Mouse (Mus musculus) thymus, adult 18-20 months (tissue): Measurements from ENCODE around the gene Cplx2.

Experiments
- DNase-seq, 2 experiments: peaks; one replicate each; pipeline ENCODE4 v3.0.0; 2022; ENCODE audit warnings: mixed read lengths in 2 of 2

The Cplx2 gene

DNA sequence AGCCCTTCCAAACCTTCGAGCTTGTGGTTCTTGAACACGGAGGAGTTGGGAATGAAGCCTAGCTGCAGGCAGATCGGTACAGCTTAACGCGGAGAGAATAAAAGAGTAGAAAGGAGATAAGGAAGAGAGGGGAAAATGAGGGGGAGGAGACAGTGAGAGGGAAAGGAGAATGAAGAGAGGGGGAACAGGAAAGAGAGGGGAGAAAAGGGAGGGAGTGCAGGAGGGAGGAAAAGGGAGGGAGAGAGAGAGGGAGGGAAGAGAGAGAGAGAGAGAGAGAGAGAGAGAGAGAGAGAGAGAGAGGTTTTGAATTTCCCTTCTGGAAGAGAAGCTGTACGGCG lies at the start of gene Cplx2:
Gene Cplx2 (plus strand): TSS at position 301 of the 338 bp plus-strand sequence.
- no peak for DNase-seq

DNA sequence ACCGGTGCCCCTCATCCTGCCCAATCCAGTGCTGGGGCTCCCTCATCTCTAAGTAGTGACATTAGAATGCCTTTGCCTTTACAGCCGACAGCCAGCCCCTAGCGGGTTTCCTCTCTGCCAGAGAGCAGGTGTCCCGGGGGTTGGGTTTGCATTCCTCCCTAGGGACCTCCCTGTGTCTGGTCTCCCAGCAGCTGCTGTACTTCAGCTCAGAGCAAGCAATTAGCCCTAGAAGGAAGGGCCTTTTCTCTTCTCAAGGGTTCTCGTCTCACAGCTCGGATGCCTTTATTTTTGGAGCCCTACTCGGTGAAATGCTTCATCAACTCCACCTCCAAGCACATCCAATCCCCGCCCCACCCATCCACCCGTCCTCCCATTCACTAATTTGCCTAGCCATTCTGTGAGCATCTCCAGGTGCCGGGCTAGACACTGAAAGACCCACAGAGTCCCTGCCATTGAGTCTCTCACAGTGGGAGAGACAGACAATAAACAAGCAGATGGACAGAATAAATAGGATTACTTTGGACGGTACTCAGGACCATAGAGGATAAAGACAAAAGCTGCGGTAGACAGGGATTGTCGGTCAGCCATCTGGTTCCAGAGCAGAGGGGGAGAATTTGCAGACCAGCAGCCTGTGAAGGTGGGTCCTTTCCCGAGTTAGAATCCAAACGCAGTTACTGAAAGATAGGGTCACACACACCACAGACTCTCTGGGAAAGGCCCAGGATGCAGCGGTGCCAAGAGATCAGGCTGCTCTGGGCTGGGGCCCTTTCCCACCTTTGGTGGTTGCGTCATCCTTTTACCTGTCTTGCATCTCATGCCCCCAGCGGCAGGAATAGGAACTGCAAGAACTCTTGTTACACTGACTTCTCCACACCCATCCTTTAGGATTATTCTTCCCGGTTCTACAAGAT lies 48.5 kb upstream of the Cplx2 start:
- peak in 1 of 2 experiments; percentile 14 for DNase-seq

DNA sequence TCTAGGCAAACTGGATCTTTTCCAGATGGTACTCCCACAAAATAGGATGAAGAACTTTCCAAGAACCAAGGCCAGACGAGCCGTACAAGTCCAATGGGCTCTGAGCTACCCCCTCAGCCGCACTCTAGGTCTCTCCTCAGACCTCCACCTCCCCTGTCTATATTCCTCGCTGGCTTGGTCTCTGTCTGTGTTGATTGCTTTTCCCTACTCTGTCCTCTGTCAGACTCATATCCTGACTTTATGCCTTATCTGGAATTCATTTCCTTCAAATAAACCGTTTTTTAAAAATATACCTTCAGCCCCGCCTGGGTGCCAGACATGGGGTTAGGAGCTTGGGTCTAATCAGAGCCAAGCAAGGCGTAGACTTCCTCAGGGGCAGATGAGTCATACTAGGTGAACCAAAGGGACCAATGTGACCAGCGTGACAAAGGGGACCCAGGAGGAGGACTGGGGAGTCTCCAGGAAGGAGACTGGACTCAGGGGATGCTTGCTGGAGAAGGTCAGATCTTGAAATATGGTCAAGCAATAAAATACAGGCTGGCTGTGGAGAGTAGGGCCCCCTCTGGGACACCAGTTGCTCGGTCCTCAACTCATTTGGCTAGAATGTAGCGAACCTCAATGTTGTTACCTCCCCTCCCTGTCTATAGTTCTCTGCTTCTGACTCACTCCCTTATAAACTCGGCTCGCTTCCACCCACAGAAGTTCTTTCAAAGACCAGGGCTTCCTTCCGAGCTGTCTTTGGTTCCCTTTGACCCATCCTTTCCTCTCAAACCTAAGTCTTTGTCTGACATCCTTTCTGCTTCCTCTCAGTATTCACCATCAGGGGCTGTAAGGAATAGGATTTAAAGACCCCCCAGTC lies 47.6 kb upstream of the Cplx2 start:
- no peak for DNase-seq

DNA sequence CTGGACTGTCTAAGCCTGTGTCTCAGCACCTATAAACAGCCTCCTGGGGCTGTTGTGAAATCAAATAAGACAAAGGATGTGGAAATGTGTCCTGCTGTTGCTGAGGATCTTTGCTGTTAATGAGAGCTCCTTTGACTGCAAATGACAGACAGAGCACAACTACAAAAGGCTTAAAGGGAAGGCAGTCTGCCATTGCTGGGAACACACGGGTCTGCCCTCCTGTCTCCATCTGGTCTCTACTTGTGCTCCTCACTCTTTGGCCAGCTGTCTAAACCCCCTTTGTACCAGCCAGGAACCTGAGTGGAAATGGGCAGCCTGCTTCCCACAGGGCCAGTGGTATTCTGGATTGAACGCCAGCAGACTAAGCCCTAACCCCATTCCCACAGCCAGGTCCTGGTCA lies 47.0 kb upstream of the Cplx2 start:
- no peak for DNase-seq

DNA sequence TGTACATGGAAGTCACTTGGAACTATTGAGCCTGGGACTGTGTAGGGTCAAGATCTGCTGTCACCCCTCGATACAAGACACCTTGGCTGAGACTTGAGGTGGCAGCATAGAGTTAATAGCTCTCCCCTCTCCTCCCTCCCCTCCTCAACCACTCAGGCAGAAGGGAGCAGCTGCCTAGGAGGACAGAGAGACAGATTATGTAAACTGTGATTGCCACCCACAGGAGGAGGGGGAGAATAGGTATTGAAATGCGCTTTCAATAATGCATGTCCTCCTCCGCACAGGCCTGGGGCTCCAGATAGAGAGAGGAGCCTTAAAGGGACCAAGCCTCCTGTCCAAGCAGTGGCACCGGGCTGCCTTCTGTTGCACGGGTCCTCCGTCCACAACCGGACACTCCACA lies 45.3 kb upstream of the Cplx2 start:
- DNase-seq, result no peak

DNA sequence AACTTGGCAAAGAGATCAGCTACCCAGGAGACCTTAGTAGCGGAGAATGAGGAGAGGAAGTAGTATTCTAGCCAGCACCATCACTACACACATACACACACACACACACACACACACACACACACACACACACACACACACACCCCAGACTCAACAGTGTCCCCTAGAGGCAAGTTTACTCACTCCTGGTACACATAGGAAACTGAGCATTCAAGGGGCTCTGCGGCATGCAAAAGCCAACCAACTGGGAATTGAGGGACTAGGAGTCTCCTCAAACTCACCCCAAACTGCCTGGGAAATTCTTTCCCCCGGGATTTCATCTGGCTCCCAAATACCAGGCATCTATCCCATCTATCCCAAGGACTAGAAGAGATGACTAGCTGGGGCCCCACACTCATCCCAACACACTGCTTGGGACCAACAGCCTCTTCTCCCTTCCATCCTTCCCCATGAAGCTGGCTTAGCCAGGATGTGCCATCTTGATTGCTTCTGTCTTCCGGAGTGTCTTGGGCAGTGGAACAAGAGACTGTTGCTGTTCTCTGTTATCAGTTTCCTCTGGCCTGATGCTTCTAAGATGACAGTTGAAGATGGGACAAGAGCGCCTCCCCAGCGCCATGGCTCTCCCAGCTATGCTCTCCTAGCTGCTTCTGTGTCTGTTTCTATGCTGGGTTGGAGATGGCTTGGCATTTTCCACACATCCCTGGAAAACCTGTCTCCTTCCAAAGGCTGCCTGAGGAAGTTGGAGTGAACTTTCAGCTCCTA lies 44.3 kb upstream of the Cplx2 start:
- DNase-seq, result no peak

DNA sequence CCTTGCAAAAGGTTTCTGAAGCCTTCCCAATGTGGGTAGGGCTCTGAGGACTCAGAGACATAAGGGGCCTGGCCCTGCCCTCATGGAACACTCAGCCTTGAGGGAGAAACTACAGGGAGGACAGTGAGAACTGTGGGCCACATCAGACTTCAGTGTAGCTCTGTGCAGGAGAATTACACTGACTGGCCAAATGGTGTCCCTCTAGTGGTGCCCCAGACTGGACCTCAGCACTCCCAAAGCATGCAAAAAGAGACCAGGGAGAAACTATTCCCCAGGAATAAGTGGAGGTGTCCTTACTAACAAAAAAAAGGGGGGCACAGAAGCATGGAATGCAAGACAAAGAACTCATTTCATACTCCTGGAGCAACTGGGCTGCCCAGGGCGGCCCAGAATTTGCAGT lies 43.1 kb upstream of the Cplx2 start:
- no peak for DNase-seq

DNA sequence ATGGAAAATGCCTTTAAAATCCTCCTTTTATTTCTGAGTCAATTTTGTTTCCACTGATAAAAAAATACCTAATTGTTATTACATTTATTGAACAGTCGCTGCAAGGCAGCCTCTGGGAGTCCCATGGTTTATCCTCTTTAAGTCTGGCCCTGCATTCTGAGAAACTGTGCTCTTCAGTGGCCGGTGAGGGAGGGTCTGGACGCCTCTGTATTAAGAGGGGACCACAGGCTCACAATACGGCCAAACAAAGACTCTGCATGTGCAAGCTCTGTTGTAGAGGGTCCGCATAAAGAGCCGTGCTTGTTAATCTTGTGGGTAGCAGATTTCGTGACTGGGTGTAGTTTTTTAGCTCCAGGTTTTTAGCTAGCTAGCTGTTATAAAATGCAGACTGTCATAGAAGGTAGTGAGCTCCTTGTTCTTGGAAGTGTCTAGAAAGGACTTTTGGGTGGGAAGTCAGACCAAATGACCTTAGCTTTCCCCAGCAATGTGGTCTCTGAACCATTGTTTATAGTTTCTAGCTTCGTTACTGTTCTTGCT lies 42.1 kb upstream of the Cplx2 start:
- no peak for DNase-seq

DNA sequence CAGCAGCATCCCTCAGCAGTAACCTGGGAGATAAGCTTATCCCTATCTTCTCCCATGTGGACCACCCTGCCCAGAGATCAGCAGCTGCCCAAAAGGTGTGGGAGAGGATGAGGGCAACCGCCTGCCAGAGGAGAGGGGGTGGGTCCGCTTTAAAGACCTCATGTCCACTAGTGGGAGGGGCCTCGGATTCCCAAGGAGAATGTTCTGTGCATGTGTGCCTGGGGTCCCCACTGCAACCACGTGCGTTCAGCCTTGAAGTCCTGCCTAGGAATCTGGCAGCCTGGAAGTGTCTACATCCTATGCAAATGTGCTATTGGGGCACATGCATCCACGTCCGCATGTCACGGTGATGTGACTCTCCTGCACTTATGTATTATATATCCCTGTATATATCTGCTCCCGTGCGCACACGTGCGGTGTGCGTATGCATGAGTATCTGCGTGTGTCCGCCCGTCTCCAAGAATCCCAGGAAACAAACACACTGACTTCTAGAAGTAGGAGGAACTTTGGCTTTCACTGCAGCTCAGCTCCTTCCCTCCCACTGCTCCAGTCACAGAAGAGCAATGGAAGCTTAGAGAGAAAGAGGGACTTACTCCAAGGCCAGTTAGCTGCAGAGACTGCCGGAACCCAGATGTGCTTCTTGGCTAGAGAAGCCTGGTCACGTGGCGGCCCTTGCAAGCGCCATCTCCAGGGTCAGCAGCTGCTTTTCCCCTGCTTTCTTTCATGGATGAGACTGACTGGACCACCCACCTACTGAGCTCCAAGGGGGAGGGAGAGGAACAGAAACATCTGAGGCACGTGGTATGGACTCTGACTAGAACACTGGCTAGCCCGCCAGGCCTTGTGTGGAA lies 39.1 kb upstream of the Cplx2 start:
- DNase-seq, result no peak

DNA sequence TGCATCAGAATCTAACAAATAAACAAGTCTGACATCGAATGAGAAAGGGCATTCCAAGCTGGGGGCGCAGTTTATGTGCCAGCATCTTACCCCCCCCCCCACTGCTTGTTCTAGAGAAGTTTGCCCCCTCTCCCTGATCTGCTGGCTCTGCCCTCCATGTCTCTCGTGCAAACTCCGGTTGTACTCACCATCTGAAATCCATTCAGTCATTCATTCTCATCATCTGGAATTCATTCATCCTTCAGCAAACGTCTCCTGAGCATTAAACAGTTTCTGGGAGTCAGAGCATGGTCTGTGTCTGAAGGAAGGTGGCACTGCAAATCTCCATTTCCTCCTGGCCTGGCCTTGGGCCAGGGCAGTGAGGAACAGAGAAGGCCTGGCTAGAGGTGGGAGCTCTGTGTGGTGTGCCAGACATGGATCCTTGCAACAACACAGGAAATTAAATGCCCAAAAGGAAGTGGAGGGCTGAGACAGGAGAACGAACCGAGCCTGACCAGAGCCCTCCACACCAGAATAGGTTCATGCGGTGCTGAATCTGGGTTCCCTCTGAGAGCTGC lies 38.1 kb upstream of the Cplx2 start:
- no peak for DNase-seq

DNA sequence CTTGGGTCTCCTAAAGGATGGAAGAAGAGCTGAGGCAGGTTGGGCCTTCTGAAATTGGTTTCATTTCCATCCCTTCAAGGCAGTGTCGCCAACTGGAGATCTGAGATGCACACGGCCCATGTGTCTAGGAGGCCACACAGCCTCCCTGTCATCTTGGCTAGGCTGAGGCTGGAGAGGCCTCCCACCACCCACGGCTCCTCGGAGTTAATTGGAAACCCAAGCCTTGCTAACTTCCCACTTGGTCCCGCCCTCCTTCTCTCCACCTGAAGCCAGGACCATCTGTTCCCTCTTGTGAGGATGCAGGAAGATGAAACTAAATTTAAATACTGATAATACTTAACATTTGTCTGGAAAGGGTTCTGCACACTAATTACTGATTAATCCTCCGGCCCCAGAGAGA lies 34.1 kb upstream of the Cplx2 start:
- no peak for DNase-seq

DNA sequence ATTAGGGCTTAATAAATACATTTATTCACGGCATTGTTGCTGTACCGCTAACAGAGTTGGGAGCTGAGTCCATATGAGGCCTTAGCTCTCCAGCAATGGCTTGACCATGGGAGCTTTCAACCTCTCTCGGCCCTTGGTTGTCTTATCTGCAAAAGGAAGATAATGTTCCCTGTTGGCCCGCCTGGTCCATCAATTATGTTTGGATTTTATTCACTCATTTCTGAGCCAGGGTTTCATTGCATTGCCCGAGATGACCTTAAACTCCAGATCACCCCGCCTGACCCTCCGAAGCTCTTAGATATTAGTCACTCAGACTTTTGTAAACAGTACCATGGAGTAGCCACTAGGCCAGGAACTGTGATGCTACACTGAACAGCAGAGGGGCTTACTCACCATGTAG lies 33.6 kb upstream of the Cplx2 start:
- no peak for DNase-seq

DNA sequence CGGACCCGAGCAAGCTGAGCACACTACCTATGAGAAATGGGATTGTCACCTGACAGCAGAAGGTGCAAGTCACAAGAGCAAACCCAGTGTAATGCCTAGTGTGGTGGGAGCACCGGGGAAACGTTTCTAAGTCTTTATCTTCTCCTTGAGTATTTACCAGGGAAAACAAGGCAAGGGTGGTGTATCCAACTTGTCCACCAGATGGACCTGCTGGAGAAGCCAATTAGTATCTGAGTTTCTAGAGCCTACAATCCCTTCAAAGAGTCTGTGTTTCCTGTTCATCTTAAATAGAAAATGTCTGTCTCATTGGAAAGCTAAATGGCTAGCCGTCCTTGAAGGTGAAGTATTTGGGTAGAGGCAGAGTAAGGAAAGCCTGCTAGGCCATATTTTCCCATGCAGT lies 32.3 kb upstream of the Cplx2 start:
- DNase-seq, result no peak

DNA sequence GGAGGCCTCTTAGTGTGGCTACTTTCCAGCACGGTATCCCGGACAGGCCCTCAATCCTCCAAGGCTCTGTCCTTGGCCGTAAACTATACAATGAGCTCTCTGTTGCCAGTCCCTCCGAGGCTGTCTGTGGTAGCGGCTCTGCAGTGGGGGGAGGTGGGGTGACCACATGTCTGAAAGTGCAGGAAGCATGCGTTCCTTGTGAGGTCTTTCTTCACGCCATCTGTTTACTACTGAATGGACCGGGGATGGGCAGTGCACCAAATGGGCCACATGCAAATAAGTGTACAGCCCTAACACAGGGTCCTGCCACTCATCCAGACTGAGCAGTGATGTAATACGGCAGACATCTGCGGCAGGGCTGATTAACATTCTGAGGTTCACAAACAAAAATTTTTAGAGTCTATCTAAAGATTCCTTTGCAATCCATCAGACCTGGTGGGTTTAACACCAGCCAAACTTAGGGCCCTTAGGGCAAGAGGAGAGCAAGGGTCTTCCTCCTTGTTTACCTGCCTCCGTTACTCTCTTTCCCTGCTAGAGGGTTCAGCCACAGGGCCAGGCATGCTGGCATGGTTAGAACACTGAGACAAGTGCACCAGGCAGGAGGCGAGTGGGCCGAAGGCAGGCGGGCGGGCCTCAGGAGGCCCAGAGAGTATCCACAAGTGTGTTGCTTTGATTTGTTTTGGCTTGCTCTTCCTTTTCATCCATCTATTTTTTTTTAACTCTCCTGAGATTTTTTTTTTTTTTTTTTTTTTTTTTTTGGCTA lies 25.1 kb upstream of the Cplx2 start:
- DNase-seq, result no peak

DNA sequence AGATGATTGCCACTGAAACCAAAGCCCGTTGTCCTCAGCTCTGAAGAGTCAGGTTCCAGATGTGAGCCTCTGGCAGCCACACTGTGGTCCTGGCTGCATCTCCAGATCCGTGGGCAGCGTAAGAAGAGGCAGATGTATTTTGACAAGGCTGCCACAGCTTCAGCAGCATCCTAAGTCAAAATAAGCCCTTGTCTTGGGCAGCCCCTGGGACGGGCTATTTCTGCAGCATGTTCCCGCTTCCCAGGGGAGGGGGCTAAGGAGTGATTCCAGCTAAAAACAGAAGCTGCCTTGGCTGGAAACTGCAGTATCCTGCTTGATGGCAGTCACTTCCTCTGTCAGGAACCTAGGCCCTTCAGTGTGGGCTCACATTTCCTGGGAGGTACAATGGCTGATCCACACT lies 23.1 kb upstream of the Cplx2 start:
- no peak for DNase-seq

DNA sequence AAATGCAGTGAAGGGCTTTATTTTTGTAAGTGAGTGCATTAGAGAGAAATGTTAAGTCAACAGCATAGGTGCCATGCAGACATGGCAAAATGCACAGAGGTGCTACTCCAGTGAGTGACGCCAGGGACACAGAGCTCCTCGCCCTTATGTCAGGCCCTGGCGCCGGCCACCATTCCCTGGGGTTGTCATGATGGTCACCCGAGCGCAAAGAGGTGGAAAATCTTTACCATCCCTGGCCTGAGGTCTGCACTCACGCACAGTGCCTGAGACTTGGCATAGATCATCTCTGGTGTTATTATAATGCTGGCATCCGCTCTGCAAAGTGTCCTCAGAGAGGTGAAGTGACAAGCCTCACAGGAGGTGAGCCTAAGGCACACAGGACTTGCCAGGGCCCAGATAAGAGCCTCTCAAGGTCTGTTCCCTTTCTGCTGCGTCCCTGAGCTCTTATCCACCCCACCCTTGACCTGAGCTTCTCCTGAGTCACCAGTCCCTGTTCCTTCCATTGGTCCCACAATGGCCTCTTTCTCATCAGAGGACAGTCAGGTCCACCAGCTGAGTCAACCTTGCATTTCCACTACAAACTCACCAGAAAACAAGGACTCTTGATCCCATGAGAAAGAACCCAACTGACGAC lies 21.9 kb upstream of the Cplx2 start:
- DNase-seq, result no peak

DNA sequence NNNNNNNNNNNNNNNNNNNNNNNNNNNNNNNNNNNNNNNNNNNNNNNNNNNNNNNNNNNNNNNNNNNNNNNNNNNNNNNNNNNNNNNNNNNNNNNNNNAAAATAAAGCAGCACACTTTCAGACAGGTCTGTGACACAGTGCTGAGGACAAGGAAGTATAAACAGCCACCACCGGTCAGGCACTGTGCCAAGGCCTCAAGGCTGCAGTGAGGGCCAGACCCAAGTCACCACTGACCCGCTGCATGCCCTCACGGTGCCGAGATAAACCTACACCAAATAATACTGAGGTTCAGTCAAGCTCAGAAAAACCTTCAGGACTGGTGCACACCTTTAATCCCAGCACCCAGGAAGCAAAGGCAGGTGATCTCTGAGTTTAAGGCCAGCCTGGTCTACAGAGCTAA lies 13.7 kb upstream of the Cplx2 start:
- DNase-seq, result no peak

DNA sequence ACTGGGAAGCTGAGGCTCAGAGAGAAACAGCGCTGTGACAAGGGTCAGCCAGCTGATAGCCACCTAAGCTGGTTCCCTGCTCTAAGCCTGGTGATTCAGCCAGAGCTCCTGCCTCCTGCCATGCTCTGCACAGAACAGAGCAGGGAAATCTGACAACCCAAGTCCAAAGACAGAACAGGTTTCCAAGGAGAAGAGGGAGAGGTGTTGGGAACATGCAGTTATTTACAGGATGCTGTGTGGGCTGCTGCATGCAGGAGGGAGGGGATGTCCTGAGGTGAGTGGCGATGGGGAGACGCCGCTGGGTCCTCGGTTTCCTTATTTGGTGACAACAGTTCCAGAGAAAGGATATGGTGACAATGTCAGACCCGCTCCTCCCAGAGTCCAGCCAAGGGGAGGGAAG lies 12.0 kb upstream of the Cplx2 start:
- no peak for DNase-seq

DNA sequence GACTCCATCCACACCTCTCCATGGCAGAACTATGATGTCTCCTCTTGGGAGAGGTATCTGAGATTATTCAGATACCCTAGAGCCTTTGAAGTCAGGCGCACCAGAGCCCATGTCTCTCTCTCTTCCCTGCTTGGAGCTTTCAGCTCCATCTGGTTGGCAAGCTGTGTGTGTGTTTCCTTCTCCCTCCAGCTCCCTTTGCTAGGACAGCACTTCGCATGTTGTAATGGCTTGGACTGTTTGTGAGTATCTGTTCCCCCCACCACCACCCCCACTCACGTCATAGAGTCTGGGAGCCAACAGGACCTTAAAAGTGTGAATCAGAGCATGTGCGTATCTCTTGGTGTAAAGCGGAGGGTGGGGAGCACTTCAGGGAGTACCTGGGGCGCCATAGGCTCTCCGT lies 6.5 kb upstream of the Cplx2 start:
- DNase-seq, result no peak

DNA sequence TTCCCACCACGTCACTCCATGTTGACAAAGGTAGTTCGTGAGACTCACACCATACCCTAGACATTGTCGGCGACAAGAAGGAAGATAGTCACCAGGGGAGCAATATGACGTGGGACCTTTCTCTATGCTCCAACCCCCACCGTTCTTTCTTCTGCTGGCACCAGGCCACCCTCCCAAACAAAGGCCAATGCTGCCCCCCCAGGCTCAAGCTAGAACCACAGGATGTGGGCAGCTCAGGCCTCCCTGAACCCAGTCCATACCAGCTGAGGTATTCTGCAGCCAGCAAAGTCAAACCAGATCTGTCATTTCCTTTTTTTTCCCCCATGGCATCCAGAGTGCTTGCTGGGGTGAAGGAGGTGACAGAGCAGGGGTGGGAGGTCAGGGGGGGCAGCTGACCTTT lies 3.4 kb upstream of the Cplx2 start:
- DNase-seq, result no peak

DNA sequence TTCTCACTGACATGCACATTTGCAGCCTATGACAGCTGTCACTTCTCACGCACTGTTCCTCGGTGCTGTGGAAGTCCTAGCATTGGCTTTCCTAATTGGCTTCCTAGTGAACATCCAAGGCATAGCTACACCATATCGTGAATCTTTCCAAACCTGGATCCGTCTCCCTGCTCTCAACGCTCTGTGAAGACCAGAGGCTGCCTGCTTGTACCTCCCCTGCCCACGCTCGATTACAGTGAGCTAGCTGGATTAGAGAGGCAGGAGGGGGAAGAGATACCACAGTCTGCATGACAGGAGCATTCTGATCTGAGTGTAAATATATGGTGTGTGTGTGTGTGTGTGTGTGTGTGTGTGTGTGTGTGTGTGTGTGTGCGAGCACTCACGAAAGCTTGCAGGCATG lies 3.0 kb upstream of the Cplx2 start:
- no peak for DNase-seq
